Mouse (Mus musculus) urinary bladder, postnatal 36 days (tissue): ENCODE measurements around the gene Gm960.

Experiments used
- DNase-seq, 2 experiments: peaks; one replicate each; pipeline ENCODE4 v3.0.0; 2022; ENCODE audit warnings: low spot score in 2 of 2, mixed read lengths in 1 of 2

Gene Gm960

DNA sequence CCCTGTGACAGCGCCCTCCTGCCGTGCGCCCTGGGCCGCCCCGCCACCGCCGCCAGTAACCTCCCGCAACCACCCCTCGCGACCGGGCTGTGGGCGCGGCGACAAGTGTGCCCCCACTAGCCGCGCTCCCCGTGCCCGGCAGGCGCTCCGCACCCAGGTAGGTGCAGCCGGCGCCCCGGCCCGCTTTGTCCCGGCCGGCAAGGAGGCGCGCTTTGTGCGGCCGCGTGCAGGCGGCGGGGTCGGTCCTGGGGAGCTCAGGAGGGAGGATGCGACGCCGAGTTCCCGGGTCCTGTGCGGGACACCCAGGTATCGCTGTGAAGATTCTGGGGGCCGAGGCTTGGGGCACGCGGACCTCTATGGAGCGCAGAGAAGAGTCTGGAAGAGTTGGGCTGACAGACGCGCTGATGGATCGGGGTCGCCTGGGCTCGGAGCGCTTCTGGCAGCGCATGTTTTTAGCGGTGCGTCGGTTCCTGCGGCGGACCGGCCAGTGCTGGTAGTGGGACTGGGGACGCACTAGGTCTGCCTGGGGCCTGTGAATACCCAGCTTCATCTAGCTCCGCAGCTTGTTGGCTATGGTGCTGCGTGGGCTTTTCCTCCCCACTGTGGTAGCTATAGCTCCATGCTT is 13.8 kb upstream of the Gm960 start:
- DNase-seq = no peak

DNA sequence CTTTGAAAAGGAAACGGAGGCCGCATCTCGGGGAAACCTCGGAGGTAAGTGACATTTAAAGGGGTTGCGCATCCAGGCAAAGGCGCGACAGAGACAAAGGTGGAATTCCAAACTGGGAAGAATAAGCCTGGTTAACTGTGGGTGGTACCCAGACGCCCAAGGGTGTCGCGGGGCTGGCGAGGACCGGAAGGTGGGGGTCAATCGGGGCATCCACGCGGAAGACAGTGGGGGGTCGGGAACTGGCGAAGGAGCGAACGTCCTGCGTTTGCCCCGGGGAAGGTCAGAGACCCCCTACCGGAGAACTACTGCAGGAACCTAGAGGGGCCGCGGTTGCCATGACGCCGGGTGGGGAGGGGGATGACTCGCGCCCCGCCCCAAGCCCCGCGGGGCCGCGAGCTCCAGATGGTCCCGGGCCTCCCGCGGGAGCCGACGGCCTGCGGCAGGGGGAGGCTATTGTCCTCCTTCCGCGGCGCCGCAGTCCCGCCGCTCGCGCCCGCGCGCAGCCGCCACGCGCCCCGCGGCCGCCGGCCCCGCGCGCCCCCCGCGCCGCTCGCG is 13.2 kb upstream of the Gm960 start:
- no peak for DNase-seq

DNA sequence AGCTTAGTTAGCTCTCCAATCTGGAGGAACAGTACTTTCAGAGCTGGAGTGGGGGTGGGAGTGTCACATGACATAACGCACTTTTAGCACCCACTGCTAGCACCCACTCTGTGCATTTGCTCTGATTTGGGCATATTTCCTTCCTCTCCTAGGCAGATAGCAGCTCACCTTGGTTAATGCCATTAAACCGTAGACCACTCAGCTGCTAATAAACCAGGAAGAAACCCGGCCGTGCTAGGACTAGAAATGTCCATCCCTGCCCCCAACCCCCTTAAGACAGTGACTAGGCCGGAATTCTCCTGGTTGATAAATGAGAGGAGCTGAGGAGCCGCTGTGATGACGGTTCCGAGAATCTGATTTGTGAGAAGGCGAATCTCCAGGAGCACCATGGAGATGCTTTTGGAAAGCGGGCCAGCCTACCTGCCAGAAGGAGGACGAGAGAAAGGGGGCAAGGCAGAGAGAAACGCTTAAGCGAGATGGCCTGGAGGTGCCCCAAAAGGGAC is 12.7 kb upstream of the Gm960 start, which contains the start of gene Sptbn2:
TSS of gene Sptbn2 (plus strand) at position 70 of the 503 bp plus-strand sequence.
- no peak for DNase-seq

DNA sequence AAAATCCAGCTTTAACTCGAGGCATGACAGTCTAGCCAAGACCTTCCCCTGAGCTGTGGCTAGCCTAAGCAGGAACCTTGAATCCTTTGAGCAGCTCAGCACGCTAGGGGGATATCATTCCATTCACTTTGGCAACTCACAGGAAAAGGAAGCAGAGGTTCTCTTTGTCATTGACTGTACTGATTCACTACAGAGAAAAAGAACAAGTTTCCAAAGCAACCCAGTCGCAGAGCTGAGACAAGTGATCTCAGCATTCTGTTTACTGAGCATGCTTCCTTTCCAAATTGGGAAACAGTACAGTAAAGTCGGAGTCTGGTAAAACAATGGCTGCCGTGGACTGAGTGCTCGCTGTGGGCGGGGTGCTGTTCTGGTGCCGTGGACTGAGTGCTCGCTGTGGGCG is 10.3 kb upstream of the Gm960 start:
- no peak for DNase-seq

DNA sequence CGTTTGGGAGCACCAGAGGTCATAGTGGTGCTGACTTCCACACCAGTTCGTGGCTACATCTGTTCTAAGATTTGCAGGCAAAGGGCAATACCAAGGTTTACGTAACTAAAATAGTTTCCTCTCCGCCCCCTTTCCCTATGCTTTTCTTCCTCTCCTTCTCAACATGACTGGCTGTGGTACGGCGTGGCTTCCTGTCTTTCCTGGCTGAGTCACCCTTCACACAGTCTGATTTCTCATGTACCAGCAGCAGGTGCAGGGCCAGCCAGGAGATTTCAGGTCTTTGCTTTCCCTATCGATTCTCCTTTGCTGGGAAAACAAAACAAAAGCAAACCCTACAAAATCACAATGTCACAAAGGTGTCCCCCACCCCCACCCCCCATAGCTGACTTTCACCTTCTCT is 2.8 kb upstream of the Gm960 start:
- DNase-seq = no peak

DNA sequence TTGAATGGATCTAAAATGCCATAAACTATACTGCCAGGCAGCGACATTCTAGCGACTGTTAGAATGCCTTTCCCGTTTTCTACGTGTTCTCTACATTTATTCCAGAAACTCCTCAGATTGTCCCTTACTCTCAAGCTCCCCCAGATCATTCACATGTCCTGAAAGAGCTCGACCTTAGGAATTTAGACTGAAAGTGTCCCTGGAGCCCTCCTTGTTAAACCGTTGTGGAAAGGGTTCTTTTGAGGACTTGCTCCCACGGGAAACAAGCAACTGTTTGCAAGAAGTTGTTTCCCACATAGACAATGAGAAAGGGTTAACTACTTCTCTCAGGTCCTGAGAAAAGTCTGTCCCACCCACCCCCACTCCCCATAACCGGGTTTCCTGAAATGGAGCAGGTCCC is 2.2 kb upstream of the Gm960 start:
- DNase-seq = no peak

DNA sequence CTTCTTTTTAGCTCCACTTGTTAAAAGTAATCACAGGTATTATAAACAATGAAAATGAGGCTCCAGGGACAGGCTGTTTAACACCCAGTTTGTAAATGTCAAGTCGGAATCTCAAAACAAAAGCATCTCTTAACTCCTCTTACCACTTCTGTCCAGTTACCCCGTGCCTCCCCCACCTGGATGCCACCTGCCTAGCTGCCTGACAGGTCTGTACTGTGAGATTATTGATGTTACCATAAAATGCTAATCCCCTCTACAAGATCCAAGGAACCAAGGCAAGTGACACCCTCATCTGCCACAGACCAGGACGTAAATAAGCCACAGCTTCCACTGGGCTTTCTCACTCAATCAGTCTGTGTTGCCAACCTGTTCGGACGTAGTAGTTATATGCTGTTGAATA is 1.4 kb upstream of the Gm960 start:
- no peak for DNase-seq

DNA sequence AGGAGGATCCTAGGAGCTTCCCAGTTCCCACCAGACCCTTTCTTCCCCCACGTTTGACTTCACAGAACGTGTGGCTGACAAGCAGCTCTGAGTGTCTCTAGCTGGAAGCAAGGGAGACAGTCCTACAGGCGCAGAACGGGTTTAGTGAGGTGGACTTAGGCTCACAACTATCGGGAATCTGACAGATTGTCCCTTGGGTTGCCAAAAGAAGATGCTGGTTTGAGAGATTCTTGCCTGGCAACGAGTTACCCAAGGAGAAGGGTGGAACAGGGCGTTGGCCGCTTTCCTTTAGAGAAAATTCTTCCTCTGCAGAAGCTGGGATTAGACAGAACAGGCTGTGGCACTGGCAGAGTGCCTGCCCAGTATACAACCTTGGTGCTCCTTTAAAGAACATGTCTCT is 388 bp upstream of the Gm960 start:
- no peak for DNase-seq

DNA sequence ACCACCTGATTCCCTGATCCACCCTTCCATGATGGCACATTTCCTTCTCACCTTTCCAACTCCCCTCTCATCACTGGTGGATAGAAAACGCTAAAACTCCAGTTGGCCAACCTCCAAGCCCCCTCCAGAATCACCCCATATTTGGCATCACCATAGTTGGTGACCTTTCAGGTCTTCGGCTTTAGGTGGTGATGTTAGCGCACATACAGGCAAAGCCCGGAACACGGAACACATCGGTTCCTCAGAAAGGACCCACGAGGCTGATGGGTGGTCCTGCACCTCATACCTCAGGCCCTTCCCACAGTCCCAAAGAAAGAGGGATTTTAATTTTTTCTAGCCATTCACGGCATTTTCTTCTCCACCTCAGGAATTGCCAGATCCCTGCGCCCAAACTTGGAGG is 747 bp downstream of the Gm960 start:
- no peak for DNase-seq

DNA sequence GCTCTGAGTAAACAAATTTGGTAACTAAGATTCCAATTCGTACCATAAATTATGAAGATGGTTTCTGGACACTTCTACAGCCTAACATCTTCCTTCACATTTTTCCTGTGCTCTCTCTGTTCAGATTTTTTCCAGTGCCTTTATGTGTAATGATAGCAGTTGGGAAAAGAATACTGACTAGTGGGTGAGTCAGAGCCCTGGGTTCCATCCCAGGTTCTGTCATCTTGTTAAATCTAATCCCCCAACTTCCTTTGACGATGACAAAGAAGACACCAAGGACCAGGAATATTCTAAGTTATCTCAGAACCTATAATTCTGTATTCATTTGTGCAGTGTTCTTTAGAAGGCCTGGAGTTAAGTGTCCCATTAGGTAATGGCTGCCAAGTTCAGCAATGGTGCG is 1.3 kb downstream of the Gm960 start:
- DNase-seq = no peak

DNA sequence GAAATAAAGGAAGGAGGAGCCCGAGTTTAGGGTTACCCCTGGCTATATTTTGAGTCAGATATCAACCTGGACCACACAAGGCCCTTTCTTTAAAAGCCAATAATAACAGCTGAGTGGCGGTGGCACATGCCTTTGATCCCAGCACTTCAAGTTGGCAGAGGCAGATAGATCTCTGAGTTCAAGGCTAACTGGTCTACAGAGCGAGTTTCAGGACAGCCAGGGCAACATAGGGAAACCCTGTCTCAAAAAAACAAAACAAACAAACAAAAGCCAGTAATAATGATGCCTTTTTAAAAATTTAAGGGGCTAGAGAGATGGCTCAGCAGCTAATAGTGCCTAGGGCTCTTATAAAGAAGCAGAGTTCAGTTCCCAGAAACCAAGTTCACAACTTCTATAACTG is 4.1 kb downstream of the Gm960 start:
- DNase-seq = no peak

DNA sequence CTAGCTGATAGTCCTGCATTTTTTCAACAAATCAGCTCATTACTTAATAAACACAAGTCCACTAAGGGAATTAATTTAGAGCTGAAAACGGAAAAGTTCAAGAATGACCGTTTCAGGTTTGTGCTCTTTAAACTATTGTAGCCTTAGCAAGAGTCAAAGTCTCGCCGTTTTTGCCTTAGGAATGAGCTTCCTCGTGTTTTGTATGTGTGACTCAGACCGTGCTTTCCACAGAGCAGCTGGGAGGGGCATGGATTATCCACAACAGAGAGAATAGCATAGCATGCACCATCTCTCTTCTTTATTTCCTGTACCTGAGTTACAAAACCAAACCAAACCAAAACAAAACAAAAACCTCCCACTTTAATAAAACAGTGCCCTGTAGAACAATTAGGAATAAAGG is 26.1 kb downstream of the Gm960 start:
- DNase-seq = no peak

DNA sequence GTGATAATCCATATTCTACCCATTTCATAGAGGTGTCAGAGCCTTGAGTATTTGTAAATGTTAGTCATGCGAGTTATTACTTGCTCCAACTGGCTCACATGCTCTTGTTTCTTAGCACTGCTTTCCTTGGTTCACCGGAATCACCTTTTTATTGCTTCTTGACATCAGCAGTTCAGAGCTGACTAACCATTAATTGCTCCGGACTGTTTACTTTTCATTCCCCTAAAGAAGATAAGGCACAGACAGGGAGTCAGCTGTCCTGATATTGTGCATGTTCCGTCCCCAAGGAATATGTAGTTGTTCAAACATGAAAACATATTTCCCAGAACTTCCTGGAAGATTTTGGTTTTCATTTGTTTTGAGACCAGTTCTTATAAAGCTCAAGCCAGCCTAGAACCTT is 27.7 kb downstream of the Gm960 start:
- DNase-seq = no peak

DNA sequence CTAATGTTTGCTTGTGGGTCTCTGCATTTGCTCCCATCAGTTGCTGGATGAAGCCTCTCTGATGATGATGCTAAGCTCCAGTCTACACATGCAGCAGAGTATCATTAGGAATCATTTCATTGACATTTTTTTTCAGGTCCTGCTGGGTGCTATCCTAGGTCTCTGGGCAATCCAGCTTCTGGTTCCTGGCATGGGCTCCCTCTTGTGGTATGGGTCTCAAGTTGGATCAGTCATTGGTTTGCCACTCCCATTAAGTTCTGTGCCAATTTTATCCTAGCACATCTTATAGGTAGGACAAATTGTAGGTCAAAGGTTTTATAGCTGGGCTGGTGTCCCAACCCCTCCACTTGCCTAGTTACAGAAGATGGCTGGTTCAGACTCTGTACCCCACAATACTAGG is 31.7 kb downstream of the Gm960 start:
- no peak for DNase-seq

DNA sequence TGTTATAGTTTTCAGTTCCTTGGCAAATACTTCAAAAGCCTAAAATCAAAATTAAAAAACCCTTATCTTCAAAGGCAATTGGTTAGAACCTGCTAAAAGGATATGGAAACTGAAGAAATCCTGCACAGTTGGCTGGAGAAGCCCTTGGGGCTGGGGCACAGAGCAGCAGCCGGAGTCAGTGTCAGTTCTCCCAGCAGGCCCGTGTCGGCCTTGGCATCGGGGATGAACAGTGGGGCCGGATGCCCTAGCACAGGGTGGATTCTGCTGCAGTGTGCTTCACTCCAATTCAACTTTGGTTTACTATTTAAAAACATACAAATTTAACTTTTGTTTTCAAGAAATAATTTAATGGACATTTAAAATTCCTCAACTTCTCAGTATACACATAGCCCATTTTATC is 40.3 kb downstream of the Gm960 start:
- no peak for DNase-seq

DNA sequence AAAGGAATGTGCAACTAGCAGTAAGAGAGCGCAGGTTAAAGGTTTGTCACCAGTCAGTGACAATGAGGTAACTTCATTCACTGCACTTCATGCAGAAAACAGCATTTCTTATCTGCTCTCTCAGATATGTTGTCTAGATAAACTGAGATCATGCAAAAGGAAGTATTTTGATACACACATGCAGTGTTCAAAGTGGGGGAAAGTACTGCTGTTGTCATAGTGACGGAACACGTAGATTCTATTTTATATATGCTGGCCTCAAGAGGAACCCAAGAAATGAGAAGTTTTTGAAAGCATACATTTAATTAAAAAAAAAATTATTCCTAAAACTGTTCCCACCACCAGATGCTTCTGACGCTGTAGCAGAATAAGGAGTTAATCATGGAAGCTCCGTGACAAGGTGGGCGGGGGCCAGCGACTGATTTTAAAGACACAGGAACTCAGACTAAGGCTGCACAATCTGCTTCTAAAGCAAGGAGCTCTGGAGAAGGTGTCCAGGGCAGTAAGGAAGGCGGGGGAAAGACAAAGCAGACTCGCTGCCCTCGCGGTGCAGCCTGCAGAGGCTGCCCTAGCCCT is 51.5 kb downstream of the Gm960 start:
- no peak for DNase-seq

DNA sequence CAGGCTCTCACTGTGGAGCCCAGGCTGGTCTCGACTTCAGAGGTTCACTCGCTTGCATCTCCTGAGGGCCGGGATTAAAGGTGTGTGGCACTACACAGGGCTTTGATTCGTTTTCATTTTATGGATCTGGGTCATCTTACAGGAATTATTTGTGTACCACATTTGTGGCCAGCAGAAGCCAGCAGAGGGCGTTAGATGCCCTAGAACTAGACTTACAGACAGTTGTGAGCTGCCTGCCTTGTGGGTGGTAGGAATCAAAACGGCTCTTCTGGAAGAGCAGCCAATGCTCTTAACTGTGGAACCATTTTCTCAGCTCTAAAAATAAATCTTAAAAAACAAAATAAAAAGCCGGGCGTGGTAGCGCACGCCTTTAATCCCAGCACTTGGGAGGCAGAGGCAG is 54.2 kb downstream of the Gm960 start:
- no peak for DNase-seq

DNA sequence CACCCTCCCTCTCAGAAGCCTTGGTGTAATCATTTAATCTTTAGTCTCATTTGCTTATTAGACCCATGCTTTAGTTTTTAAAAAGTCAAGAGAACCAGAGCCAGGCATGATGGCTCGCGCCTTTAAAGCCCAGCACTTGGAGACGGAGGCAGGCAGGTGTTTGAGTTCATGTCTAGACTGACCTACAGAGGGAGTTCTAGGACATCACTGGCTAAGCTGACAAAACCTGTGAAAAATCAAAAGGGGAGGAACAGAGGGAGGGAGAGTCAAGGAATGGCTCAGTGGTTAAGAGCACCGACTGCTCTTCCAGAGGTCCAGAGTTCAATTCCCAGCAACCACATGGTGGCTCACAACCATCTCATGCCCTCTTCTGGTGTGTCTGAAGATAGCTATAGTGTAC is 62.5 kb downstream of the Gm960 start:
- DNase-seq = no peak

DNA sequence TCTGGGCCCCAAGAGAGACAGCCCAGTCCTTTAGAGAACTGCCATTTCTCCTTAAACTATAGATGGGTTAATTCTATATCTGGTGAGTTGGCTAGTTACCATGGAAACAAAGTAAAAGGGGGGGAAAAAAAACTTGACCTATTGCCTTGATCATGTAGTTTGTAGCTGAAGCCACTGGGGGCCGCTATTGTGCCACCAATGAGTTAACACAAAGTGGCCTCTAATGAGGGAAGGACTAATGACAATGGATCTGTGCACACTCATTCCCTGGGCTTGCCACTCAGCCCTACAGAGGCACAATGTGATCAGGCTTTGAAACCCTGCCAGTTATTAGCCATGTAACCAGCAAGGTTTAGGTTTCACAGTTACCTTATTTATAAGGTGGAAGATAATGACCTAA is 69.6 kb downstream of the Gm960 start:
- DNase-seq = peak; percentile 60 to 63

DNA sequence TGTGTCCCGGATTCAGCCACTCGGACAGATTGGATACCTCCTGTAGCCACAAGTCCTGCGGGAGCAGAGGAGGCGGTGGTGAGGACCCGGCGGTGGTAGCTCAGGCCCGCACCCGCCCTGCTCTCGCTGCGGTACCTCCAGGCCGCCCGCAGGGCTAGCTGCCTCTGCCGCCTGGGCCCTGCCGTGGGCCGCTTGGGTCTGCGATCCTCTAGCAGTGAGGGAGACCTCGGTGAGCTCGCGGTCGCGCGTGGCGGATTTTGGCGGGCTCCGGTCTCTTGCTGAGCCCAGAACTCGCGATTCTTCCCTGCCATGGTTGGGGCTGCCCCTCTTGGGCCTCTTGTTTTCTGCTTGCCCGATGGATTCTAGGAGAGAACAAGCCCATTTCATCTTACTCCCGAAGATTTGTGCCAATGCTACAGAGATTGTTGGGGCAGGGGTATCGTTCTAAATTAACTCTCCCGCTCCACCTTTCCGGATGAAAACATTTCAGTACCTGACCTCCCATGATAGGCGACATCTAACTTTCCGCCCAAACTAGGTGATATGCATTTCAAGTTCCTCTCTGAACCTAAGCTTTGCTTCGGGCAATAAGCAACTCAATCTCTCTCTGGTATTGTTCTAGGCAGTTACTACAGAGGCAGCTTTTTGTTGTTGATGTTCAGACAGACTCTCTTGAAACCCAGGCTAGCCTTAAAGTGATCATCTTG is 72.5 kb downstream of the Gm960 start:
- DNase-seq = no peak

DNA sequence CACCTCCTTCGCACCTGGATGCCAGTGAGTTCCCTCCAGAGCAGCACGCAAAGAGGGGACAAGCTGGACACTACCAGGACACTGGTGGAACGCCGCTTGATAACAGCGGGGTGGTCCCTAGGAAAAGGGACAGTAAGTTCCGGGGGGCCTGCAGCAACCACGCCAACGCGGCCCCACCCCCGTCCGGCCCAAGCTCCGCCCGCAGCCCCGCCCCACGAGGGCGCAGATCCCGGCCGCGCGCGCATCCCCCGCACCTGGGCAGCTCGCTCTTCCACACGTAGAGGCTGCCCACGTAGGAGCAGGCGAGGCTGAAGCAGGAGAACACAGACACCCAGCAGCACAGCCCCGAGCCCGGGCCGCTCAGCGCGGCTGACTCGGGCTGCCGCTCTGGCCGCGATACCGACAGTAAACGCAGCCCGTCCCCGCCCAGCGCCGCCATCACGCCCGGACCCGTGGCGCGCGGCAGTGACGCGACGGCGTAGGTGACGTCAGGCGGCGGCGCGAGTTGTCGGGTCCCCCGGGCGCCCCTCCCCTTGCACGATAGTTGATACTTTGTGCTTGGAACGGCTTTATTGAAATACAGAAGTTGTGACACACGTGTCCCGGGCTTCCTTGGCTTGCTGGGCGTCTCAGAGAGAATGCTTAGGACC is 73.2 kb downstream of the Gm960 start, which contains the start of gene Rce1:
TSS of gene Rce1 (minus strand) at position 463 of the 650 bp plus-strand sequence.
- peak; percentile 88 to 89 for DNase-seq
